Mouse (Mus musculus): Measurements from ENCODE around the gene Rplp2.

The Rplp2 gene

DNA sequence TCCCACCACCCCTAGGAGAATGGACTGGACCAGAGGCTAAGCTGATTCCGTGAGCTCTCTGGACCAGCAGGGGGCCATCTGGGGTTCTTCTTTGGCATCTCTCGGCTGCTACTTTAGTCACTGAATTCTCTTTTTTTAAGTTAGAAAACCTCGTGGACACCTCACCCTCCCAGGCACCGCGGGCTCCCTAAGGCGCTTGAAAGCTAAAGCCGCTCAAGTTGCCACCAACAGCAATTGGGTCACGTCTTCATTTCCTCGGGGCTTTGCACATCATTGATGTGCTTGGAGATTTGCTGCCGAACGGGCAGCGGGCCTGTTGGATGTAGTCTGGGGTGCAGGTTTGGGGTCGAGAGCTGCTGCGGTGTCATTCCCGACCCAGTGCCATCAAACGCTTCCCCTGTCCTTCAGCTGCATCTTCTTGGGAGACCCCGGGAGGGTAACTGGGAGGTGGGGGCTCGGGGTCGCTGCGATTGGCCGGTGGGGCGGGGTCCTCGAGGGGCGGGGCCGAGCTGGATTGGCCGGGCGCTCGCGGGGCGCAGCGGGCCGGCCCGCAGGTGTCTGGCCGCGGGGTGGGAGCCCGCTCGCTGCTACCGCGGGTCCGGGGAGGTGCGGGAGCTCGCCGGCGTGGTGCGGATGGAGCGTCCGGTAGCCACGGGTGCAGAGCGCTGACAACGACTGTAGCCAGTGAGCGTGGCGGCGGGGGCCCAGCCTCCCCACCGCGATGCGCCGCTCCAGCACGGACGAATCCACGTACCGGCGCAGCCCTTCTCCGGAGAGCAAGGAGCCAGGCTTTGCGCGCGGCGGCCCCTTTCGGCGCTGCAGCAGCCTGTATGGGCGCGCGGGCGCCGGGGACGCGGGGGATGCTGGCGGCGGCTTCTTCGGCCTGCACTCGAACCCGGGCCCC, 34.6 kb downstream of the Rplp2 start:
- peak; percentile 75 for DNase-seq (ENCODE audit: low spot score in 2 of 2)

DNA sequence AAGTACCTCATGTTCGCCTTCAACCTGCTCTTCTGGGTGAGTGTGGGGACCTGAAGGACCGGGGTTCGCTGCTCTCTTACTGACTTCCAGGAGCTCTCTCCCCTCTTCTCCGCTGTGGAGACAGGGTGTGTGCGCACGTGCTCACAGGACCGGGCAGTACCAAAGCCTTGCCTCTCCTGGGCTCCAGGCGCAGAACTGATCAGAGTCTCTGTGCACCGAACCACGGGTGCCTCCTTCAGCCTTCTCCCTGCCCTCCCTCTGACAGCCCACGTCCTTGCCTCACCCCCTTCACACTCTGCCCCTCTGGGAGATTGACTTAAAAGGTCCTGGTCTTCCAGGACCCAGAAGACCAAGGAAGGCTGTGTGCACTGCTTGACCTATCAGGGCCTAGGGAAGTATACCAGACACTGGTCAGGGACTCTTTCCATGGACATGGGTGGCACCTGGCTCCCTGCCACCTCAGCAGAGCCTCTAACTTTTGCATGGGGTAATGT, 35.4 kb downstream of the Rplp2 start:
- DNase-seq (ENCODE audit: low spot score in 2 of 2) = no peak

DNA sequence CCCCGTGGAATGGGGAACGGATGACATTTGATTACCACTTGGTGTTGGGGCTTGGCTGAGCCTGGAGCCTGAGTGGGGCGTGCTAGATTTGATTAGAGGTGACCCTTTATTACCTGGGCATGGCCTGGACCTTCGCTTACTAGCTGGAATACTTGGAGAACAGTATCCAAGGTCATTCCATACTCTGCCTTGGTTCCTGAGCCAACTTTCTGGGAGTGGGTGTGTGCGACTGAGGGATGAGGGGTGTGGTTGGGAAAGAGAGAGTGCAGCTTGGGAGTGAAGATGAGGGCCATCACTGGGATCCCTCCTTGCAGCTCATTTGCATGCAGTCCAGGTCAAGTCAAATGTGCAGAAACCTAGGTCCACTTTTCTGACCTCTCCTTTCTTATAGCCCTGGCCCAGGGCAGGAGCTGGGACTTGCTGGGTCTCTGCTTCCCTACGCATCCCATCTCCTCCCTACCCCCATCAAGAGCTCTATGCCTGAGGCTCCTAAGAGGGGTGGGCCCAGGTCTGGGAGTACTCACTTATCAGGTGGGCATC, 36.0 kb downstream of the Rplp2 start:
- no peak for DNase-seq (ENCODE audit: low spot score in 2 of 2)

DNA sequence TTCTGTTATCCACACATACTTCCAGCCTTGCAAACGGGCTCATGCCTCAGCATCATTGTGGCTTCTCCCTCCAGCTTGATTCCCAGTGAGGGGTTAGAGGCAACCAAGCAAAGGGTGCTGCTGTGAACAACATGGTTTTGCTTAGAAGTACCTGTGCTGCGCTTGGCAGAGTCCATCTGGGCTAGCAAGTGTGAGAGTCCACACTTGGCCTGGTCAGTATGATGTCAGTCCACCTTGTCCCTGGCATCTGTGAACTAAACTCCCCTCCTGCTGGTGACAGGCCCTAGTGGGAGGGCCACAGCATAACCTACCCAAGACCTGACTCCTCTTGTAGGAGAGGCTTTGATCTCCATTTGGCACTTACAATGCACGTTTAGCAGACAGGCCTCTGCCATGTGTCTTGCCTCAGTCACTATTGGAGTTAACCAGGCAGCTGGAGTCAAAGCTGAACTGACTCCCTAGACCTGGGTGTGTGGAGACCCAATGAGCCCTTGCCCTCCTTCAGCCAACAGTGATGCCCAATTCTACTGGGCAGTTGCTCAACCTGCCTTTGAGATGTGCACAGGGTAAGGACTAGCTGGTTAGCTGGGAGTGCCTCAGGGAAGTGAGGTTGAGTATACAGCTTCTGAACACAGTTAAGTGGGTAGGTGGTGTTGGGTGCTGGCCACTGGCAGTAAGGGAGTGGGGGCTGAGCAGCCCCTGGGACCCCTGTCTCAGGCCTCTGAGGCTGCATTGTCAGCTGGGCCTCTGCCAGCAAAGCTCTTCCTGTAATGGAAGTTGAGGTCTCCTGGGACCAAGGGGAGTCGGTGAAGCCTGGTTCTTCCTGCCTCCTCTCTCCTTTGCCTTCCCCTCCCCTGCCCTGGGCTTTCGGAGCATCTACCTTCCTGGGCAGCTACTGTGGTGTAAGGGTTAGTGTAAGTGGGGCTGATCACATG, 37.3 kb downstream of the Rplp2 start:
- no peak for DNase-seq (ENCODE audit: low spot score in 2 of 2)

DNA sequence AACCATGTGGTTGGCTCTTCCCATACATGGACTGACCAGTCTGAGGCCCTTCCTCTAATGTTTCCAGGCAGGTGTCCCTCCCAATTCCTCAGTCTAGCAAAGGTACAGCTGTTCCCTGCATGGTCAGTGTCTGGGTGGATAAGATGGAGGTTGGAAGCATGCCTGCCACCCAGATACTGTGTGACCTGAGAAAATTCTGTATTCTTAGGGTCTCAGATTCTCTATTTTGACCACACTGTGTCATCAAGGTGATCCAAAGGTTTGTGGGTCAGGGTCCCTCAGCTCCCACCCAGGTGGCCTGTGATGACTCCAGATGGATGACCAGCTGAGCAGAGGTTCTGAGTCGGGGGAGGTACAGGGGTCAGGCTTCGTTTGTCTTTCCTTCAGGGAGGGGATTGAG, 38.0 kb downstream of the Rplp2 start:
- DNase-seq (ENCODE audit: low spot score in 2 of 2) = no peak

DNA sequence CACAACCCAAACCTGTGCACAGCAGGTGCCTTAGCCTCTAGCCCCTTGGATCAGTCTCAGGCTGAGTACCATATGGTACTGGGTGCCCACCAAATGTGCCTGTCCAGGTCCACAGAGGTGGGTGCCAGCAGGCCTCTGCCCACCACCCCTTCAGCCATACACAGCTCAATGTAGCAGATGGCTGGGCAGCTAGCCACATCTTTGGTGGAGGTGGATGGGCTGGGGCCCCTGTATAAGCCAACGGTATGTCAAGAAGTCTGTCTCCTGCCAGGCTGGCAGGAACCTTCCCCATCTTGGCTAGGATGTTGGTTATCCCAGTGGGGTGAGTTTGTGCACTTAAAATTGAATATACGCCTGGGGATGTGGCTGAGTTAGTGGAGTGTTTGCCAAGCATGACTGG, 38.4 kb downstream of the Rplp2 start:
- DNase-seq (ENCODE audit: low spot score in 2 of 2) = peak in 1 of 2 experiments; percentile 42

DNA sequence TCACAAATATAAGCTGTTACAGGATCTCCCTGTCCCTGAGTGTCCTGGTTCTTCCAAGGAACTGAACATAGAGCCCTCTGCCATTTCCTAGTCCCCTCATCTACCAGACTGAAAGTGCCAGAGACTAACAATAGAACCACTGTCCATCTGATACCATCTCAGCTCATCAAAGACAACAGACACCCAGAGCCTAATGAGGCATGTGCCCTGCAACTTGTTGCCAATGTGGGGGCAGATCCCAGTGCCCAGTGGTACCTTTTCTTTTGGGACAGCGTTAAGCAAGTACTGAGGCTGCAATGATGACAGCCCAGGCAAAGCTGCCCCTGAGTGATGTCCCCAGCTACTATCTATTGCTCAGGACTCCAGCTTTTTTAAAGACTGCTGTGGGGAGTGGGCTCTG, 39.1 kb downstream of the Rplp2 start:
- no peak for DNase-seq (ENCODE audit: low spot score in 2 of 2)

DNA sequence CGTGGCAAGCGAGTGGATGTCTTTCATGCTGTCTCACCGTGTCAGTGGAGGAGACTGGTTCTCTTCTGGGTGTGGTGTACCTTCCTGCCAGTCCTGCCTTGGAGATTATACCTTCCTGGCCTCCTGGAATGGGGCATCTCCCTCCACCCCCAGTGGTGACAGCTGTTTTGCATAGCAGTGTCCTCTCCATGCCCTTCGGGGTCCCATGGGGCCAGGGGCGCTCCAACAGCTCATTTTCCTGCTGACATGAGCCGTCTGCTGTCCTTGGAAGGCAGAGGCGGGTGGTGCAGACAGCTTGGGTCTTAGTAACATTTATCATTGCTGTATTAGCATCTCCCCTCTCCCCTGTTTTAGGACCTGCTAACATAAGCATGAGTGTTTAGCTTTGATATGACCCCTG, 40.0 kb downstream of the Rplp2 start:
- no peak for DNase-seq (ENCODE audit: low spot score in 2 of 2)

DNA sequence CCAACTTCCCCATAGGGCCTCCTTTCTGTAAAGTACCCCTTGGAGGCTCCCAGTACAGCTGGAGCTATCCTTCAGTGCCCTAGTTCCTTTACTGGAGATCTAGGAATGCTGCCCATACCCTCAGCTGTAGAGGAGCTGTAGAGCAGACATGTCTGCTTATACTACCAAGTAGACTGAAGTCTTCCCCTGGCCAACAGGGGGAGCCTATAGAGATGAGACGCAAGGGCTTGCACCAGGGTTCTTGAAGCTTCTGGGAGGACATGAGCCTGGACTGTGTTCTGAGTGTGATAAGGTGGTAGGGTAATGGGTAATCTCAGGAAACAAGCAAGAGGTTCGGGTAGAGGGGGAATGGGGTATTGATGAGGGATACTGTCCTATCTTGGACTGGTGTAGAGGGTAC, 44.0 kb downstream of the Rplp2 start:
- no peak for DNase-seq (ENCODE audit: low spot score in 2 of 2)

DNA sequence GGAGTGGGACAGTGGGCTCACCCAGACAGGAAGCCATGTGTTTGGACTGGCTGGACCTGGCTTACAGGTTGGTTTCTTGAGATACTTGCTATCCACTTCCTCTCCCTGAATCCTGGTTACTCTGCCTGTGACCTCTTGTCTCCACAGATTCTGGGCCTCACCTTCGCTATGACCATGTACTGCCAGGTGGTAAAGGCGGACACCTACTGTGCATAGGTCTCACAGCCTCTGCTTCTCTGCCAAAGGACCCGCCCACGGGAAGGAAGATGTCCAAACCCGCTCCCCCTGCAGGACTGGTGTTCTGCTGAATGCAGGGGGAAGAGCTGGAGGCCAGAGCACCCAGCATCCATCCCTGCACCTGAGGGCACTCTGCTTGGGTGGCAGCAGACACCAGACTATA, 45.6 kb downstream of the Rplp2 start:
- DNase-seq (ENCODE audit: low spot score in 2 of 2) = no peak

DNA sequence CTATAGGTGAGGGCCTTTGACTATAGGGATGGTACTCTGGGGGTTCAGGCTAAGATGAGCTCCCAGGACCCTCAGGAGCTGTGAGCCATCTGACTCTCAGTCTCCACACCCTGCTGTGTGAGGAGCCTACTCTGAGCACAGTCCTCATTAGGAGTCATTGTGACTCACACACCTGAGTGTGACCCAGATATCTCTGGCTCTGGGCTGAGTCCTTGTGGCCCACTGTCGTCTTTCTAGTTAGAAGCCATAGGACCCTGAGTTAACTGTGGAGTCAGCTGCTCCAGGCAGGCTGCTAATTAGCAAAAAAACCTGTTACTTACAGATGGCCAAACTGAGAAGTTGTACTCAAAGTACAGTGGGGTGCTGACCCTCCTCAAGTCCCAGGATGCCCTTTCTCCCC, 46.6 kb downstream of the Rplp2 start:
- DNase-seq (ENCODE audit: low spot score in 2 of 2) = no peak

DNA sequence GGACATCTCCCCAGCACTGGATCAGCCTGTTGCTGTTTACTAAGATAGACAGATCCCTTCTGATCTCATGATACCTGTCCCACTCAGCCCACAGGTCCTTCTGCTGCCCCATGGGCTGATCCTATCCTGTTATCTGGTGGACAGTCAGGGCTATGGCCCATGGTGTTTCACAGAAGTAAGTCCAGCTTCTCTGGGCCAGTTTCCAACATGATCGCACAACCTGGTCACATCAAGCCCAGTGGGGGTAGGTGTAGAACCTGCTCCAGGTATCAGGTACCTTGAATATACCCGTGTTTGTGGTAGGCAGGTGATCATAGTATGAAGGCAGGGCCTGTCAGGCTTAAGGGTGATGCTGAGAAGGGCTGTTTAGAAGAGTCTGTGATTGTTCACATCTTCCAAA, 48.2 kb downstream of the Rplp2 start:
- DNase-seq (ENCODE audit: low spot score in 2 of 2) = no peak

DNA sequence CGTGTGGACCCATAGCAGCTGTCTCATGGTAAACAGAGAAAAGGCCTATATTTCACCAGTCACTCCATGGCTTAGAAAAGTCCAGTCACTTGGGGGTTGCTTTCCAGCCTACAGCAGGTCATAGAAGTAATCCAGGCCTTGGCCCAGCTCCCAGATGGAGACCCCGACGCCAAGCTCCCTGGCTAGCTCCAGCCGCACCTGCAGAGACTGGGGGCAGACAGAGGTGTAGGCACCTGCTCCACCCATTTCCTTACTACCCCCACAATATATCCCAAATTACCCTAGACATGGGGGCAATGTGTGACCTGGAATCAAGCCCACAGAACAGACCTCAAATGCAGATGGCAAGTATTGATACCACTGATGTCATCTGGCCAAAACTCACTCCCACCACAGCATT, 48.8 kb downstream of the Rplp2 start:
- DNase-seq (ENCODE audit: low spot score in 2 of 2) = no peak

DNA sequence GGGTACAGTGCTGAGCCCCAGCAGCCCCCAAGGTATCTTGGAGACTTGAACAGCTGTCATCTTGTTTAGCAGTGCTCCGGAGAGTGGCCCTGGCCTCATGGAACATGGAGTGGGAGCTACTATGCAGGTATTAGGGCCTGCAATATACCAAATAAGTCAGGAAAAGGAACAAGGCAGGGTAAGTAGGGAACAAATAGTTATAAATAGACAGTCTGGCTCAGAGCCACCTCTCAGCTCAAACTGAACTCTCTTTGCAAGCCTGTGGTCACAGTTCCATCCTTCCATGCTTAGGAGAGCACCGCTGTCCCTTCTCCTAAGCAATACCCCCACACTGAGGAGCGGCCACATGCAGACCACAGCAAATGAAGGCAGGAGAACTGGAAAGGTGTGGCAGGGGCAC, 50.4 kb downstream of the Rplp2 start:
- no peak for DNase-seq (ENCODE audit: low spot score in 2 of 2)
